Mouse (Mus musculus) liver, embryonic 13.5 days (tissue): ENCODE results near the gene Arhgap15. TPM values are rescaled to one million over a fixed set of nuclear protein-coding genes. Genes with fewer than 3 reads are reported as not detected.
"Not testable (repeated sequence)": the region's sequence is repeated elsewhere in the genome, so short reads cannot be mapped to it uniquely, and the experiment has no call there.

Experiments
- ATAC-seq: fragments of 200-750 bp; cut with Nextera tagmentation; 2 replicates; pipeline ENCODE4 v1.8.0; 2017; ENCODE audit warnings: low read depth, mild to moderate bottlenecking, moderate number of reproducible peaks, moderate library complexity
- DNase-seq: peaks from one replicate; pipeline ENCODE4 v3.0.0; 2022
- H3K27ac ChIP-seq: fragments of 300-500 bp; sonication (generic); 2 replicates; pipeline ENCODE4 v1.5.1; 2015; ENCODE audit warnings: moderate library complexity, mild to moderate bottlenecking, inconsistent platforms
- H3K27me3 ChIP-seq: fragments of 300-500 bp; sonication (generic); 2 replicates; pipeline ENCODE4 v1.6.1; 2015; ENCODE audit warnings: mild to moderate bottlenecking, inconsistent platforms
- H3K36me3 ChIP-seq: fragments of 300-500 bp; sonication (generic); 2 replicates; pipeline ENCODE4 v1.6.1; 2015; ENCODE audit warnings: mild to moderate bottlenecking, inconsistent platforms
- H3K4me1 ChIP-seq: fragments of 300-500 bp; sonication (generic); replicated peaks from 2 replicates; pipeline ENCODE4 v1.6.1; 2015; ENCODE audit warnings: inconsistent platforms
- H3K4me2 ChIP-seq: fragments of 300-500 bp; sonication (generic); 2 replicates; pipeline ENCODE4 v1.6.1; 2015; ENCODE audit warnings: inconsistent platforms, mild to moderate bottlenecking, moderate library complexity
- H3K4me3 ChIP-seq: fragments of 300-500 bp; sonication (generic); replicated peaks from 2 replicates; pipeline ENCODE4 v1.5.1; 2015; ENCODE audit warnings: mild to moderate bottlenecking, inconsistent platforms
- H3K9ac ChIP-seq: fragments of 300-500 bp; sonication (generic); 2 replicates; pipeline ENCODE4 v1.6.1; 2015; ENCODE audit warnings: mild to moderate bottlenecking, inconsistent platforms
- H3K9me3 ChIP-seq: fragments of 300-500 bp; sonication (generic); replicated peaks from 2 replicates; pipeline ENCODE4 v1.6.1; 2016; ENCODE audit warnings: inconsistent platforms
- WGBS: fragments of 180-500 bp; shearing (Covaris S2); methylation state at CpG from one replicate; pipeline ENCODE4 v1.1.7; 2015; ENCODE audit not compliant: insufficient replicate concordance; 5-methylcytosine and 5-hydroxymethylcytosine counted together
- polyA plus RNA-seq: library from polyadenylated mRNA; unstranded; fragments of >200 nt; fragmentation: Nextera tagmentation; extraction: Ambion mirVana; gene quantifications from 2 replicates; pipeline ENCODE4 v1.2.1, GENCODE M21; 2015

Arhgap15 gene
- polyA plus RNA-seq = 4.5 and 6.1 TPM in 2 replicates

DNA sequence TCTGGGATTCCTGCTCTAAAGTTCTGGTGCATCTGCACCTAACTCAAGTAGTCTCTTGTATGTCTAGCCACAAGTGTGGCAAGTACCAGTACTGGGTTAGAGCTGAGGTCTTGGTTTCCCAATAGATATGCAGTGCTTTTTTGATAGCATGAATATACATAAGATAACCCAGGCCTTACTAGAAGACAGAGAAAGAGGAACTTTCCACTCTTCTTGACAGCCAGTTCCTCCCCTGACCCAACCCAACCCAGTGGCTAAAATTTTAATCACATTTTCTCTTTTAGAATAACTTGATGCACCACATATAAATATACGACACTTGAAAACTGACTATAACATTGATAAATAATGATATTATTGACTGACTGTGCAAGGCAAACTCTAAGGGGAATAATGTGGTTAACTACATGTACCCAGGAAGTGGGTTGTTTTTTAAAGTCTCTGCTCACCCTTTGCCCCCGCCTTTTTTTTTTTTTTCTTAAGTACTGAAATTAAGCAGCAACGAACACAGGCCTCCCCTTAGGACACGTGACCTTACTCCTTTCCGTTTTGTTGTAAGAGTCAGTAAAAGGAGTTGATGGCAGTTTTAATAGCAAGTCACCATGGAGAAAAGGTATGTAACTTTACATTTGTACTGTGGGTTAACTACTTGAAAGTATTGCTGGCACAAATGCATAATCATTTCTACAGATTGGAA, at the start of gene Arhgap15:
Arhgap15 (plus strand) TSS at position 538 of the 697 bp plus-strand sequence.
- WGBS = 24% methylated on average over 5 of the region's 5 CpGs
- ATAC-seq (peak; percentile 69), DNase-seq (no peak)
- Histone ChIP-seq H3K4me2 (peak within 1 kb of the TSS; percentile 42), H3K4me1 (peaks cover 21% of the 10 kb centered on the region), H3K4me3 (peak within 1 kb of the TSS; percentile 18; the same call in 1 of the 2 replicates), H3K27ac (no peak within 1 kb of the TSS), H3K36me3 (no peaks in the 10 kb centered on the region), H3K9ac (0 out of 2 replicates have a peak within 1 kb of the TSS, but pooled peaks have one; percentile 18), H3K9me3 (no peaks in the 10 kb centered on the region), H3K27me3 (no peaks in the 10 kb centered on the region)

- no peak overlapping the region for H3K4me3 ChIP-seq
- no peak for ATAC-seq
- WGBS = 68% methylated on average over 2 of the region's 2 CpGs
- DNase-seq = no peak
- no peak overlapping the region for H3K4me2 ChIP-seq
- H3K36me3 ChIP-seq = no peaks in the 10 kb centered on the region
- no peaks in the 10 kb centered on the region for H3K27me3 ChIP-seq
- H3K27ac ChIP-seq = no peak overlapping the region
- no peak overlapping the region for H3K9ac ChIP-seq
- no peaks in the 10 kb centered on the region for H3K9me3 ChIP-seq
- H3K4me1 ChIP-seq = no peaks in the 10 kb centered on the region
Observed at GRCm38 (mm10) chr2:43712611-43713138, 35.9 kb upstream of the Arhgap15 start.

GRCm38 (mm10) chr2:43722446-43723103, 26.0 kb upstream of the Arhgap15 start:
- DNase-seq = peak; percentile 9
- no peak overlapping the region for H3K4me2 ChIP-seq
- no peaks in the 10 kb centered on the region for H3K9me3 ChIP-seq
- WGBS = 15% methylated on average over 14 of the region's 14 CpGs
- 0 out of 2 replicates have a peak, but pooled peaks have one; percentile 47 for ATAC-seq
- H3K4me3 ChIP-seq = no peak overlapping the region
- 0 out of 2 replicates have a peak, but pooled peaks cover under 1% of the 10 kb centered on the region for H3K4me1 ChIP-seq
- no peaks in the 10 kb centered on the region for H3K36me3 ChIP-seq
- no peak overlapping the region for H3K27ac ChIP-seq
- H3K27me3 ChIP-seq = no peaks in the 10 kb centered on the region
- no peak overlapping the region for H3K9ac ChIP-seq

GRCm38 (mm10) chr2:43723104-43723541, 25.5 kb upstream of the Arhgap15 start:
- Histone ChIP-seq H3K4me2 (no peak overlapping the region), H3K9me3 (no peaks in the 10 kb centered on the region), H3K36me3 (no peaks in the 10 kb centered on the region), H3K4me3 (no peak overlapping the region), H3K27ac (no peak overlapping the region), H3K4me1 (0 out of 2 replicates have a peak, but pooled peaks cover 3% of the 10 kb centered on the region), H3K9ac (no peak overlapping the region), H3K27me3 (no peaks in the 10 kb centered on the region)
- 0 out of 2 replicates have a peak, but pooled peaks have one; percentile 41 for ATAC-seq
- WGBS = 58% methylated on average over 7 of the region's 7 CpGs
- no peak for DNase-seq

DNA sequence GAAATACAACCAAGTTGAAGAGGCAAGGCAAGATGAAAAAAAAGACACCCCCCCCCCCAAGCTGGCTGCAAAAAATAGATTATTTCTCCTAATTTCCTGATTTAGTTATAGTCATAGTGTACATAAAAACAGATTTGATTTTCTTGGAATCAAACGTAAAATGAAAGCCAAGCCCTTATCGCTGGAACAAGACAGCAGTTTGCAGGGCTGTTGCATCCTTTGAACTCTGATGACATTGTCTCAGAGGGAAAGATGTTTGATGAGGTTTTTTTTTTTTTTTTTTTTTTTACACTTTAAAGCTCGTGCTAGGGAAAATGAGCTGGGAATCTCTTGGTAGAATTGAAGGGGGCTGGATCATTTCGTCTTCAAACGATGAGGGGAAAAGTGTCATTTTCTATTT, 21.4 kb upstream of the Arhgap15 start:
- 0 out of 2 replicates have a peak, but pooled peaks cover 3% of the 10 kb centered on the region for H3K4me1 ChIP-seq
- H3K9ac ChIP-seq = no peak overlapping the region
- H3K9me3 ChIP-seq = no peaks in the 10 kb centered on the region
- no peak overlapping the region for H3K27ac ChIP-seq
- H3K36me3 ChIP-seq = no peaks in the 10 kb centered on the region
- H3K27me3 ChIP-seq = no peaks in the 10 kb centered on the region
- H3K4me2 ChIP-seq = peak overlapping the region; percentile 45
- no peak for DNase-seq
- no peak overlapping the region; the same call in 1 of the 2 replicates for H3K4me3 ChIP-seq
- 49% methylated on average over 5 of the region's 5 CpGs for WGBS
- no peak for ATAC-seq

- ATAC-seq = no peak
- Histone ChIP-seq H3K9ac (no peak overlapping the region), H3K4me2 (peak overlapping the region; percentile 45), H3K4me3 (peak overlapping the region; percentile 21), H3K9me3 (no peaks in the 10 kb centered on the region), H3K27me3 (no peaks in the 10 kb centered on the region), H3K4me1 (0 out of 2 replicates have a peak, but pooled peaks cover 3% of the 10 kb centered on the region), H3K27ac (no peak overlapping the region), H3K36me3 (no peaks in the 10 kb centered on the region)
- no peak for DNase-seq
- 22% methylated on average over 8 of the region's 8 CpGs for WGBS
Observed at GRCm38 (mm10) chr2:43727693-43728092, 20.9 kb upstream of the Arhgap15 start.

DNA sequence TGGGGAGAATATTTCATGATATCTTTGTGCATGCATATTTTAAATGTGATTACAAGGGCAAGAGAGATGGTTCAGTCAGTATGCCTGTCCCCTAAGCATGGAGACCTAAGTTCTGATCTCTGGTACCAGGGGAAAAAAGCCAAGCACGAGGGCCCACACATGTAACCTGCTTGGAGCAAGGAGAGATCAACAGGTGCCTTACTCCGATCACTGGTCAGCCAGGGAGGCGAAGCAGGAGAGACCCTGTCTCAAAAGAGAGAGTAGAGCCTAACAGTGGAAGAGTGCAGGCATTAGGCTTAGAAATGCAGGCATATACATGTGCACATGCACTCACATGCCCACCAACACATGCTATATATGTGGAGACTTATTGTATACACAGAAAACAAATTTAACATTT, 19.8 kb upstream of the Arhgap15 start:
- DNase-seq (no peak), ATAC-seq (no peak)
- Histone ChIP-seq H3K27me3 (no peaks in the 10 kb centered on the region), H3K36me3 (no peaks in the 10 kb centered on the region), H3K4me1 (0 out of 2 replicates have a peak, but pooled peaks cover 3% of the 10 kb centered on the region), H3K9me3 (no peaks in the 10 kb centered on the region), H3K4me2 (no peak overlapping the region), H3K27ac (no peak overlapping the region), H3K4me3 (no peak overlapping the region), H3K9ac (no peak overlapping the region)
- 78% methylated on average over 3 of the region's 3 CpGs for WGBS

DNA sequence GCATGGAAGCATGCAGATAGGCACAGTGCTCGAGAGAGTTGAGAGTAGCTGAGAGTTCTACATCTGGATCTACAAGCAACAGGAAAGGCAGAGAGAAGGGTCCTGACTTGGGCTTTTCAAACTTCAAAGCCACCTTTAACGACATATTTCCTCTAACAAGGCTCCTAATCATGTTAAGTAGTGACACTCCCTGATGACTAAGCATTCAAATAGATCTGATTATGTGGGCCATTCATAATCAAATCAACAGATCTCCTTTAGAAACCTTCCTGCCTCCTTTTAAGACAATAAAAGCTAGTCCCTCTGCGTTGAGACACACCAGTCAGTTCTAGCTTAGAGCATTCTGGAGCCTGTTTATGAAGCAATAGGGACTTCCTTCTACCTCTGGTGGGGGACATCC, 16.2 kb upstream of the Arhgap15 start:
- H3K9me3 ChIP-seq = no peaks in the 10 kb centered on the region
- H3K9ac ChIP-seq = no peak overlapping the region
- no peaks in the 10 kb centered on the region for H3K27me3 ChIP-seq
- H3K27ac ChIP-seq = no peak overlapping the region
- DNase-seq = no peak
- no peak overlapping the region for H3K4me2 ChIP-seq
- 27% methylated on average over 3 of the region's 3 CpGs for WGBS
- H3K36me3 ChIP-seq = no peaks in the 10 kb centered on the region
- 0 out of 2 replicates have a peak, but pooled peaks cover 3% of the 10 kb centered on the region for H3K4me1 ChIP-seq
- ATAC-seq = no peak
- H3K4me3 ChIP-seq = no peak overlapping the region

GRCm38 (mm10) chr2:43735071-43735470, 13.6 kb upstream of the Arhgap15 start:
- not testable (repeated sequence) for H3K4me3 ChIP-seq, H3K9ac ChIP-seq, H3K36me3 ChIP-seq, DNase-seq, H3K27me3 ChIP-seq, H3K9me3 ChIP-seq, H3K27ac ChIP-seq, ATAC-seq, H3K4me2 ChIP-seq
- WGBS = 80% methylated on average over 4 of the region's 4 CpGs
- peaks cover 22% of the 10 kb centered on the region for H3K4me1 ChIP-seq

DNA sequence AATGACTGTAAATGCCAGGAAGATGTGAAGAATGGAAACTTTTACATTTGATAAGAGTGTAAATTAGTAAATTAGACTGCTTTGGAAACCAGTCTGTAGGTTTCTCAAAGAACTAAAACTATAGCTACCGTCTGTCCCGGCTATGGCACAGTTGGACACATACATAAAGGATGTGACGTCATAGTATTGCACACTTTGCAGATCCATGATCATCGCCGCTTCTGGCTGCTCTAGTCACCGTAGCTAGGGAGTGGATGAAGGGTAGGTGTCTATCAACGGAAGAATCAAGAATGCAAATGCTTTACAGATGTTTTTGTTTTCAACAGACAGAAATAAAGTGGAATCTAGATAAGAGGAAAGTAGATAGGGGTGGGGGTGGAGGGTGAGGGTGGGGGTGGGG, 11.1 kb upstream of the Arhgap15 start:
- Histone ChIP-seq H3K4me2 (no peak overlapping the region), H3K27me3 (no peaks in the 10 kb centered on the region), H3K36me3 (no peaks in the 10 kb centered on the region), H3K4me1 (peaks cover 24% of the 10 kb centered on the region), H3K4me3 (no peak overlapping the region), H3K27ac (no peak overlapping the region), H3K9ac (no peak overlapping the region), H3K9me3 (no peaks in the 10 kb centered on the region)
- DNase-seq = no peak
- ATAC-seq = no peak
- WGBS = 65% methylated on average over 7 of the region's 7 CpGs

GRCm38 (mm10) chr2:43738562-43739112, 10.0 kb upstream of the Arhgap15 start:
- Histone ChIP-seq H3K36me3 (no peaks in the 10 kb centered on the region), H3K9me3 (no peaks in the 10 kb centered on the region), H3K4me2 (peak overlapping the region; percentile 34), H3K4me1 (peaks cover 24% of the 10 kb centered on the region), H3K4me3 (no peak overlapping the region), H3K27me3 (no peaks in the 10 kb centered on the region), H3K9ac (no peak overlapping the region), H3K27ac (no peak overlapping the region)
- ATAC-seq = no peak
- DNase-seq = no peak
- WGBS = 33% methylated on average over 10 of the region's 10 CpGs
